Mouse (Mus musculus) C2C12 (cell line): ENCODE results near the gene Zfp691.

ENCODE experiments used
- CEBPB ChIP-seq: IDR thresholded peaks from one replicate; pipeline ENCODE4 v1.6.1; 2011; ENCODE audit warnings: low read depth, mild to moderate bottlenecking, control low read depth, moderate library complexity
- CTCF ChIP-seq: IDR thresholded peaks from one replicate; pipeline ENCODE4 v1.5.1; 2011; ENCODE audit not compliant: control insufficient read depth, insufficient read depth, insufficient read length
- FOSL1 ChIP-seq: IDR thresholded peaks from one replicate; pipeline ENCODE4 v1.8.0; 2011; ENCODE audit warnings: mild to moderate bottlenecking, low read length; ENCODE audit not compliant: poor library complexity, insufficient read depth, severe bottlenecking
- MAX ChIP-seq: IDR thresholded peaks from one replicate; pipeline ENCODE4 v1.6.1; 2011; ENCODE audit warnings: mild to moderate bottlenecking, control low read depth
- MYOD1 ChIP-seq: IDR thresholded peaks from one replicate; pipeline ENCODE4 v1.6.1; 2011; ENCODE audit warnings: low read depth; ENCODE audit not compliant: control insufficient read depth, insufficient read length
- MYOG ChIP-seq: IDR thresholded peaks from one replicate; pipeline ENCODE4 v1.6.1; 2011; ENCODE audit not compliant: control insufficient read depth, insufficient read length; ENCODE audit errors: extremely low read depth
- USF1 ChIP-seq: IDR thresholded peaks from one replicate; pipeline ENCODE4 v1.6.1; 2011; ENCODE audit warnings: low read depth, mild to moderate bottlenecking, control low read depth, moderate library complexity

DNA sequence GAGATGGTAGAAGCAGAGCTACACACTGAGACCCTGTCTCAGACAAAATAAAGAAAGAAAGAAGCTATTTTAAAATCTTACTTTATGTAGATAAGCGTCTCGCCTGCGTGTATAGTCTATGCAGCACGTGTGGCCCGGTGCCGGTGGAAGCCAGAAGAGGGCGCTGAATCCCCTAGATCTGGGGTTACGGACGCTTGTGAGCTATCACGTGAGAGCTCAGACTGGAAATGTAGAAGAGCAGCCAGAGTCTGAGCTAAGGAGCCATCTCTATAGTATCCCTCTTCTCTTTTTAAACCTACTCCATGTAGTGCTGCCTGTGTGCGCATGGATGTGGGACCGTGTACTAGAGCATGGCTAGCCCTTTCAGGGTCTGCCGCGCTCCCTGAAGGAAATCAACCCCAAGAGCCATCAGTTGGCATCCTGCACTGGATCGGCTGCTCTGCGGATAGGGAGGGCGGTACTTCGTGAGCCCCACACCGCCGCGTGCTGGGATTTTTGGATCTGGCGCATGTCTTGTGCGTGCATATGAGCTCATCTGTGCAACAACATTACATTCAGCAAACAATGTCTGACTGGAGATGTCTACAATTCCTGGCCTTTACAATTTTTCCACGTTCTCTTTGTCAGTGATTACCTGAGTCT lies 31.6 kb downstream of the Zfp691 start:
- no peak for TF ChIP-seq MAX
- no peak for TF ChIP-seq MYOD1
- TF ChIP-seq USF1 = no peak
- TF ChIP-seq CTCF = no peak
- no peak for TF ChIP-seq CEBPB
- TF ChIP-seq FOSL1 = no peak
- TF ChIP-seq MYOG = no peak
